In genomic region chr1:77102421-77103133, GRCm38 (mm10) we compare ENCODE assay signal across 11 mouse cellular contexts.
A peak's percentile ranks its signal among the peaks of the same experiment; 100 is the strongest.
DNase-seq lines count a peak whose midpoint lies in the region; ATAC-seq lines count a peak whose summit lies in the region.
"Had no signal": no experiment of that assay in that cellular context is flagged by ENCODE, and none has a peak within 500 bp of the region (broad histone marks: within the 10 kb centered on the region; RNA-seq: fewer than 3 reads in every experiment).

No protein-coding gene starts in this region.

- peaks cover 14% of the 10 kb centered on the region for H3K4me1 ChIP-seq in embryonic facial prominence, embryonic 15.5 days
- H3K4me1 ChIP-seq: liver, embryonic 15.5 days; neural tube, embryonic 13.5 days had no signal

- no peak overlapping the region for H3K9ac ChIP-seq in embryonic facial prominence, embryonic 15.5 days
- H3K9ac ChIP-seq: hindbrain, embryonic 15.5 days; liver, embryonic 15.5 days; neural tube, embryonic 13.5 days had no signal

- H3K4me2 ChIP-seq in embryonic facial prominence, embryonic 15.5 days (replicated peaks) = peak overlapping the region; percentile 37
- H3K4me2 ChIP-seq: hindbrain, embryonic 15.5 days; liver, embryonic 15.5 days; neural tube, embryonic 13.5 days had no signal

- peak; percentile 24; the same call in 1 of the 2 replicates for ATAC-seq in embryonic facial prominence, embryonic 15.5 days (ENCODE audit: insufficient number of reproducible peaks, low FRiP score, low TSS enrichment, low read depth)
- no peak for ATAC-seq in erythroblast, adult 5-6 weeks (replicated peaks; ENCODE audit: low FRiP score, poor library complexity, severe bottlenecking)

- 0 out of 2 replicates have a peak overlapping the region, but pooled peaks have one; percentile 44 for H3K27ac ChIP-seq in embryonic facial prominence, embryonic 15.5 days (replicated peaks)
- H3K27ac ChIP-seq: hindbrain, embryonic 15.5 days; liver, embryonic 15.5 days; neural tube, embryonic 13.5 days had no signal

- H3K9me3 ChIP-seq in embryonic facial prominence, embryonic 15.5 days (replicated peaks) = no peaks in the 10 kb centered on the region
- H3K9me3 ChIP-seq: hindbrain, embryonic 15.5 days; liver, embryonic 15.5 days; neural tube, embryonic 13.5 days had no signal

- intact Hi-C loops in heart, postnatal 25 days (cut with DNase I) = no loop called here

- no peaks in the 10 kb centered on the region for H3K27me3 ChIP-seq in embryonic facial prominence, embryonic 15.5 days
- H3K27me3 ChIP-seq: hindbrain, embryonic 15.5 days; liver, embryonic 15.5 days; neural tube, embryonic 13.5 days had no signal

- H3K4me3 ChIP-seq in embryonic facial prominence, embryonic 15.5 days (replicated peaks) = peak overlapping the region; percentile 11; the same call in 1 of the 2 replicates
- H3K4me3 ChIP-seq: hindbrain, embryonic 15.5 days; liver, embryonic 15.5 days; neural tube, embryonic 13.5 days had no signal

- H3K36me3 ChIP-seq in embryonic facial prominence, embryonic 15.5 days = no peaks in the 10 kb centered on the region
- H3K36me3 ChIP-seq: hindbrain, embryonic 15.5 days; liver, embryonic 15.5 days; neural tube, embryonic 13.5 days had no signal

- DNase-seq in kidney, postnatal 4 days = peak; percentile 72 to 76
- DNase-seq in kidney, adult 11 months = no peak
- DNase-seq in cerebellum, adult 8-10 months = peak; percentile 17
- DNase-seq in heart, postnatal 25 days (ENCODE audit: low spot score) = peak; percentile 29
- no peak for DNase-seq in thymus, adult 18-20 months
- DNase-seq in adrenal gland, adult 18-20 months (ENCODE audit: low spot score in 2 of 2) = no peak

- WGBS in embryonic facial prominence, embryonic 15.5 days = 28% methylated on average over 13 of the region's 13 CpGs

Comparison
In these comparisons a context has a peak if more than half of its experiments do, and no peak if none do; other contexts are left out.
1. DNase-seq: peak in kidney, postnatal 4 days (2 of 2), cerebellum, adult 8-10 months (single experiment) and heart, postnatal 25 days (single experiment); none in kidney, adult 11 months (single experiment), thymus, adult 18-20 months (0 of 2) and adrenal gland, adult 18-20 months (0 of 2).